Mouse (Mus musculus) olfactory bulb, adult 2 months (tissue): ENCODE results near the gene Ptprb. TPM values are rescaled to one million over a fixed set of nuclear protein-coding genes. Genes with fewer than 3 reads are reported as not detected.

Experiments used
- H3K27ac ChIP-seq: fragments of 200-500 bp; 2 replicates; pipeline ENCODE4 v1.5.1; 2012; ENCODE audit warnings: low read depth, low read length; ENCODE audit not compliant: insufficient read depth
- H3K4me1 ChIP-seq: fragments of 200-500 bp; 2 replicates; pipeline ENCODE4 v1.6.1; 2012; ENCODE audit warnings: low read length; ENCODE audit not compliant: control insufficient read depth, insufficient read depth
- H3K4me3 ChIP-seq: fragments of 200-500 bp; 2 replicates; pipeline ENCODE4 v1.5.1; 2012; ENCODE audit warnings: mild to moderate bottlenecking, low read depth, low read length, moderate library complexity; ENCODE audit not compliant: insufficient read depth
- CTCF ChIP-seq: fragments of 200-500 bp; IDR thresholded peaks from 2 replicates; pipeline ENCODE4 v1.5.1; 2012; ENCODE audit warnings: low read depth, mild to moderate bottlenecking, low read length, moderate library complexity; ENCODE audit not compliant: insufficient read depth
- POLR2A ChIP-seq: fragments of 200-500 bp; IDR thresholded peaks from 2 replicates; pipeline ENCODE4 v1.6.1; 2012; ENCODE audit warnings: mild to moderate bottlenecking, low read depth, low read length, moderate library complexity; ENCODE audit not compliant: insufficient read depth
- WGBS: fragments of 180-500 bp; shearing (Covaris S2); methylation state at CpG from one replicate; pipeline ENCODE4 v1.1.7; 2018; 5-methylcytosine and 5-hydroxymethylcytosine counted together
- polyA plus RNA-seq: library from polyadenylated mRNA; stranded (reverse); fragments of >200 nt; gene quantifications from 2 replicates; pipeline ENCODE4 v1.2.4, GENCODE M21; 2012; ENCODE audit warnings: low replicate concordance; ENCODE audit not compliant: missing spikeins, insufficient read depth, insufficient read length

The Ptprb gene
- polyA plus RNA-seq, 1 experiment, result not detected

DNA sequence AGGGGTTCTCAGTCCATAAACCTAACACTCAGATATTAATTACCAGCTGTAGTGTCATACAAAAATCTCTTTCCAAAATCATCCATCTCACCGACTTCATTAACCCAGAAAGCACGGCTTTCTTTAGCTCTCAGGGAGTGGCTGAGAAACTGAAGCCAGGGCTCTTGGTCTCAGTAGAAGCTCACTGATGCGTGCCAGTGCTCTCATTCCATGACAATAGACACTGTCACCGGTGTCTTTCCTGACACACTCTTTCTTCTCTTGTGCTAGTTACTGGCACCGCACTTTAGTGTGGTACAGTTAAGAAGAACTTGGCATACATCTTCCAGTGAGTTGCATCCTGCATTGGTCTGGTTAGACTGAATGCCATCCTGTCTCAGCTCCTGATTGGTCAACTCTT, 53.8 kb downstream of the Ptprb start:
- peaks cover 4% of the 10 kb centered on the region for H3K4me1 ChIP-seq
- no peak for TF ChIP-seq POLR2A
- TF ChIP-seq CTCF, result no peak
- 57% methylated on average over 5 of the region's 5 CpGs for WGBS
- no peak overlapping the region for H3K27ac ChIP-seq
- H3K4me3 ChIP-seq, result no peak overlapping the region

DNA sequence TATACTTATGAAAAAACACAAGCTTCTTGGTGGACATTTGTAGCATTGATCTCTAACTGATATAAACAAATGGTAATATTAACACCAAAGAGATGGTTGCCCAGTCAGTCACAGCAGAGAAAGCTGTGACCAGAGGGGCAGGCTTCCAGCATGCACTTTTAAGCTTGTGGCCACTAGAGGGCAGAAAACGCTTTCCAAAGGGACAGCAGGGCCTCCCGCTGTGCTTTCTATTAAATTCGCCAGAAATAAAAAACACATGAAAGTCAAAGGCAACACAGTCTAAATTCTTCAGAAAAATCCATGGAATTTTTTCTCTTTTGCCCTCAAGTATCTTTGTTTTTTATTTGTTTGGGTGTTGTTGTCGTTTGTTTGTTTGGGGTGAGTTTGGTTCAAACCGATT, 55.1 kb downstream of the Ptprb start:
- peaks cover 4% of the 10 kb centered on the region for H3K4me1 ChIP-seq
- H3K27ac ChIP-seq, result no peak overlapping the region
- WGBS, result 3% methylated on average over 5 of the region's 5 CpGs
- no peak overlapping the region for H3K4me3 ChIP-seq
- TF ChIP-seq POLR2A (no peak), CTCF (peak; percentile 58)

DNA sequence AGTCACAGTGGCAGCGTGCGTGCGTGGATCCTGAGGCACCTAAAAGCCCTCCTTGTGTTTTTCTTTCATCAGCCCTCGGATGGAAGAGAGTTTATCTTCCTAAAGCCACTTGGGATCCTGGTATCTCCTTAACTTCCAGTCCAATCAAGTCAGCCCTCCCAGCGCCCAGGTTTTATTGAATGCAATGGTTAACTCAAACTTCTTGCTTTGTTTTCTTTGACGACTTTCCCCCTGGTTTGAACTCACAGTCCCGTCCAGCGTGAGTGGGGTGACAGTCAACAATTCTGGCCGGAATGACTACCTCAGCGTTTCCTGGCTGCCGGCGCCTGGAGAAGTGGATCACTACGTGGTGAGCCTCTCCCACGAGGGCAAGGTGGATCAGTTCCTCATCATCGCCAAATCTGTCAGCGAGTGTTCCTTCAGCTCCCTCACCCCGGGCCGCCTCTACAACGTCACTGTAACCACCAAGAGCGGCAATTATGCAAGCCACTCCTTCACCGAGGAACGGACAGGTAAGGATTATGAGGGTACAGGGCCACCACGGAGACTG, 55.7 kb downstream of the Ptprb start:
- peaks cover 4% of the 10 kb centered on the region for H3K4me1 ChIP-seq
- WGBS, result 27% methylated on average over 23 of the region's 23 CpGs
- no peak overlapping the region for H3K27ac ChIP-seq
- no peak for TF ChIP-seq CTCF
- no peak for TF ChIP-seq POLR2A
- H3K4me3 ChIP-seq, result no peak overlapping the region

DNA sequence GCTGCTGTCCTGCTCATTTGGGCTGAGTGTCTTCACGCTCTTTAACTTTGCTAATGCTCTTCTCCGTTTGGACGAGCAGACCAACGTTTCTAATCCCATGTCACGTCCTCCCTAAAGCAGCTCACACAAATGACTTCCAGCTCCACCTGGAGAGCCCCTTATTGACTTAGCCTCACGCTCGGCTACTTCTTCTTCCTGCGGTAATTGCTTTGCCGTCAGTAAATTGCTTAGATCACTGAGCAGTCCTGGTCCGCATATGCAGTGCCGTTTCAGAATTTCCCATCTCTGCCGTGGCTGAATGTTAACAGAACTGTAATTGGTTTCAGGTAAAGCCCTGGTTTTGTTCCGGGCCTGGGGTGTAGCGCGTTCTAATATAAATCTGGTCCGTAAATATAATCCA, 58.3 kb downstream of the Ptprb start:
- no peak overlapping the region for H3K27ac ChIP-seq

DNA sequence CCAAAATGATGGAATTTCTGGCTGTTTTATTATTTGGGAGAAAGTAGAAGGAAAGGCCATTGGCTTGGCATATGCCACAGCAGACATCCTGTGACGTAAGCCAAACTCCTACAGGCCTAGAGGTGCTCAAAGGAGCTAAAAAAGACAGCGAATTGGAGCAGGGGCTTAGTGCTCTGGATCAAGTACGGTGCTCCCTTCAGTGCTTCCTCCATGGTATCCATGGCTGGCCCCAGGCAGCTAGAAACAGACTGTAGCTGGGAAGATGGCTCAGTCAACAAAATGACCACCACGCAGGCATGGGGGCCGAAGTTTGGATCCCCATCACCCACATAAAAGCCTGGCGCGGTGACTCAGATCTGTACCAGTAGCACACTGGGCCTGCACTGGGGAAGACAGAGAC, 58.8 kb downstream of the Ptprb start:
- 93% methylated on average over 7 of the region's 7 CpGs for WGBS
- peaks cover 4% of the 10 kb centered on the region for H3K4me1 ChIP-seq
- no peak overlapping the region for H3K27ac ChIP-seq
- H3K4me3 ChIP-seq, result no peak overlapping the region
- TF ChIP-seq CTCF, result no peak
- TF ChIP-seq POLR2A, result no peak

More for the DNA sequence above, 58.3 kb downstream of the Ptprb start:
- Histone ChIP-seq H3K4me1 (peaks cover 4% of the 10 kb centered on the region), H3K4me3 (no peak overlapping the region)
- 80% methylated on average over 16 of the region's 16 CpGs for WGBS
- no peak for TF ChIP-seq POLR2A
- TF ChIP-seq CTCF, result no peak

DNA sequence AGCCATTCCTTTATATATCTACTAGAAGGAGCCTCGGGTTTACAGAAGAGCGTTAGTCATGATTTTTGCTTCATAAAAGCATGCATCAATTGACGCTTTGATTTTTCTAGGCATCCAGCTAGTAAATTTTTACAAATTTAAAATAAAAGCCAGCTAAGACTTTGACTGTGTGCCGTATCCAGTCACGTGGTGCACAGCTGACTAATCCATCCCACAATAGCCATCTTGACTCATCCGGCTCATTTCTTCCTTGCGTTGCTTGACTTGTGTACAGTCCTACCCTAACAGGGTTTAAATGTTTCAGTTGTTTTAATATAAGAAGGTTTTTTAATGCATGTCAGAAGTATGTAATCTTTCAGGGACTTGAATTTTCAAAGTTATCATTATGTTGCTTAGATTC, 60.0 kb downstream of the Ptprb start:
- 56% methylated on average over 7 of the region's 7 CpGs for WGBS
- Histone ChIP-seq H3K4me3 (no peak overlapping the region), H3K27ac (no peak overlapping the region), H3K4me1 (peaks cover 4% of the 10 kb centered on the region)
- no peak for TF ChIP-seq POLR2A
- TF ChIP-seq CTCF, result no peak

DNA sequence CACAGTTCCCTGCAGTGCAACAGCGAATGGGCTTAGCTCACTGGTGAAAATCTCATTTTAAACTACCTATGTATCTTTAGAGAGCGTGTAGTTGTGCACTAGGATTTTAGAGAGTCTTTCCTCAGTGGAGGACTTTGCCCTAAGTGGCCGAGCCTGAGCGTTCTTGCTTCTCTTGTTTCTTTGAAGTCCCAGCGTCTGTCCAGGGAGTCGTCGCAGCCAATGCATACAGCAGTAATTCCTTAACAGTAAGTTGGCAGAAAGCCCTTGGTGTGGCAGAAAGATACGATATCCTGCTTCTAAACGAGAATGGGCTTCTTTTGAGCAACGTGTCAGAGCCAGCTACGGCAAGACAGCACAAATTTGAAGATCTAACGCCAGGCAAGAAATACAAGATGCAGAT, 65.9 kb downstream of the Ptprb start:
- 84% methylated on average over 12 of the region's 12 CpGs for WGBS
- no peaks in the 10 kb centered on the region for H3K4me1 ChIP-seq

DNA sequence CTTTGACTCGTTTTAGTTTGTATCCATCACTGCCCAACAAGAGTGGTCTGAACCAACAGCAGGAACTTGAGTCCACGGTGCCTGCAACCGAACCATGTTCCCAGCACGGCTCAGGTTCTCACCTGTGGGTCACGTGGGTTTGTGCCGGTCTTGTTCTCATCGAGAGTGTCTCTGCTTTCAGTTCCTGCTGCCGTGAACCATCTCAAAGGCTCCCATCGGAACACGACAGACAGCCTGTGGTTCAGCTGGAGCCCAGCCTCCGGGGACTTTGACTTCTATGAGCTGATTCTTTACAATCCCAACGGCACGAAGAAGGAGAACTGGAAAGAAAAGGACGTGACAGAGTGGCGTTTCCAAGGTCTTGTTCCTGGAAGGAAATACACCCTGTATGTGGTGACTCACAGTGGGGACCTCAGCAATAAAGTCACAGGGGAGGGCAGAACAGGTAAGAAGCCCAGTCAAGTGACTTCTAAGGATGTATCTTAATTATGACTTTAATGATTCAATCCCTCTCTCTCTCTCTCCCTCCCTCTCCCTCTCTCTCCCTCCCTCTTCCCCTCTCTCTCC, 71.4 kb downstream of the Ptprb start:
- no peak overlapping the region for H3K27ac ChIP-seq
- no peak for TF ChIP-seq CTCF
- no peak for TF ChIP-seq POLR2A
- H3K4me1 ChIP-seq, result no peaks in the 10 kb centered on the region; the same call in 1 of the 2 replicates
- 88% methylated on average over 15 of the region's 15 CpGs for WGBS
- no peak overlapping the region for H3K4me3 ChIP-seq

More for the DNA sequence above, 65.9 kb downstream of the Ptprb start:
- no peak overlapping the region for H3K4me3 ChIP-seq
- TF ChIP-seq POLR2A (no peak), CTCF (no peak)
- no peak overlapping the region for H3K27ac ChIP-seq

DNA sequence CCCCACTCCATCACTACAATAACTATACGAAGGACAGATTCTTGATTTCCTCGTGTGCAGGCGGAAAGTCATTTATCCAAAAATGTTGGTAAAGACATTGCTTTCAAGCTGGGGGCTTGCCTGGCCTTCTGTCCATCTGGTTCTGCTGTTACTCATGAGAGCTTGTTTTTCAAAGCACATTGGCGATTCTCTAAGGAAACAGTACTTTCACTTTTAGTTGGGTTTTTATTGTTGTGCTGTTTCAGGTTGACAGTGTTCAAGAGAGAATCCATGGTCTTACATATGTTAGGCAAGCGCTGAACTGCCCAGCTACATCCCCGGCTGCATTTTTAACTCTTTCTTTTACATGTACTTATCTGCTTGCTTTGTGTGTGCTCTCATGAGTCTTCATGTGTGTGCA, 73.7 kb downstream of the Ptprb start:
- TF ChIP-seq POLR2A, result no peak
- no peak for TF ChIP-seq CTCF
- Histone ChIP-seq H3K4me1 (peaks cover 4% of the 10 kb centered on the region), H3K4me3 (no peak overlapping the region), H3K27ac (no peak overlapping the region)
- 90% methylated on average over 6 of the region's 6 CpGs for WGBS

DNA sequence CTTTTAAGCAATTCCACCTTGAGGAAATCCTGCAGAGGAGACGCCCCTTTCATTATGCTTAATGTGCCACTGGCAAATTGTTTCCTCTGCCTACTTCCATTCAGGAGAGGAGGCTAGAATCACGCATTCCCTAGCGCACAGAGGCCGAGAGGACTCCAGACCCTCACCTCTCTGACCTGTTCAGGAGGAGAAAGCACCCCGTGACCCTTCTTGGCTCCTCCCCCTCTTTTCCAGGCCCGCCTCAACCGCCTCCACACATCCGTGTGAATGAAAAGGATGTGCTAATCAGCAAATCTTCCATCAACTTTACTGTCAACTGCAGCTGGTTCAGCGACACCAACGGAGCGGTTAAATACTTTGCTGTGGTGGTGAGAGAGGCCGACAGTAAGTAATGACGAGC, 75.2 kb downstream of the Ptprb start:
- 67% methylated on average over 13 of the region's 13 CpGs for WGBS
- Histone ChIP-seq H3K27ac (no peak overlapping the region), H3K4me3 (no peak overlapping the region), H3K4me1 (peaks cover 4% of the 10 kb centered on the region)
- TF ChIP-seq CTCF, result no peak
- TF ChIP-seq POLR2A, result no peak
